Mouse (Mus musculus) hindbrain, embryonic 13.5 days (tissue): ENCODE measurements around the gene Tbc1d4. TPM values are rescaled to one million over a fixed set of nuclear protein-coding genes. Genes with fewer than 3 reads are reported as not detected.

Experiments
- ATAC-seq: fragments of 200-750 bp; cut with Nextera tagmentation; 2 replicates; pipeline ENCODE4 v1.8.0; 2017; ENCODE audit warnings: moderate TSS enrichment; ENCODE audit not compliant: low FRiP score
- H3K27ac ChIP-seq: fragments of 300-500 bp; sonication (generic); 2 replicates; pipeline ENCODE4 v1.5.1; 2015; ENCODE audit warnings: inconsistent platforms, mild to moderate bottlenecking, moderate library complexity
- H3K27me3 ChIP-seq: fragments of 300-500 bp; sonication (generic); 2 replicates; pipeline ENCODE4 v1.6.1; 2015; ENCODE audit warnings: mild to moderate bottlenecking, inconsistent platforms
- H3K36me3 ChIP-seq: fragments of 300-500 bp; sonication (generic); 2 replicates; pipeline ENCODE4 v1.6.1; 2015; ENCODE audit warnings: mild to moderate bottlenecking, inconsistent platforms
- H3K4me1 ChIP-seq: fragments of 300-500 bp; sonication (generic); replicated peaks from 2 replicates; pipeline ENCODE4 v1.6.1; 2015; ENCODE audit warnings: inconsistent platforms
- H3K4me2 ChIP-seq: fragments of 300-500 bp; sonication (generic); 2 replicates; pipeline ENCODE4 v1.6.1; 2015; ENCODE audit warnings: inconsistent platforms, mild to moderate bottlenecking, moderate library complexity
- H3K4me3 ChIP-seq: fragments of 300-500 bp; sonication (generic); 2 replicates; pipeline ENCODE4 v1.5.1; 2015; ENCODE audit warnings: mild to moderate bottlenecking, inconsistent platforms
- H3K9ac ChIP-seq: fragments of 300-500 bp; sonication (generic); 2 replicates; pipeline ENCODE4 v1.6.1; 2015; ENCODE audit warnings: mild to moderate bottlenecking, inconsistent platforms
- H3K9me3 ChIP-seq: fragments of 300-500 bp; sonication (generic); 2 replicates; pipeline ENCODE4 v1.6.1; 2016; ENCODE audit warnings: inconsistent platforms
- WGBS: fragments of 180-500 bp; shearing (Covaris S2); methylation state at CpG from one replicate; pipeline ENCODE4 v1.1.7; 2015; 5-methylcytosine and 5-hydroxymethylcytosine counted together
- polyA plus RNA-seq: library from polyadenylated mRNA; unstranded; fragments of >200 nt; fragmentation: Nextera tagmentation; extraction: Ambion mirVana; gene quantifications from 2 replicates; pipeline ENCODE4 v1.2.1, GENCODE M21; 2015

Tbc1d4 gene
- polyA plus RNA-seq, 1 experiment from 2014 or later: 6.5 TPM

GRCm38 (mm10) chr14:101518259-101518658, 90.7 kb downstream of the Tbc1d4 start:
- 50% methylated on average over 14 of the region's 14 CpGs for WGBS
- no peak overlapping the region for H3K4me3 ChIP-seq
- H3K9ac ChIP-seq: no peak overlapping the region
- no peak for ATAC-seq
- H3K36me3 ChIP-seq: no peaks in the 10 kb centered on the region
- H3K4me2 ChIP-seq: no peak overlapping the region
- no peaks in the 10 kb centered on the region for H3K27me3 ChIP-seq
- no peaks in the 10 kb centered on the region for H3K9me3 ChIP-seq
- peaks cover 11% of the 10 kb centered on the region; the same call in 1 of the 2 replicates for H3K4me1 ChIP-seq
- H3K27ac ChIP-seq: no peak overlapping the region

- no peak for ATAC-seq
- H3K9me3 ChIP-seq: no peaks in the 10 kb centered on the region
- WGBS: 87% methylated on average over 6 of the region's 6 CpGs
- no peaks in the 10 kb centered on the region for H3K36me3 ChIP-seq
- no peak overlapping the region for H3K4me2 ChIP-seq
- peaks cover 11% of the 10 kb centered on the region; the same call in 1 of the 2 replicates for H3K4me1 ChIP-seq
- no peak overlapping the region for H3K27ac ChIP-seq
- no peaks in the 10 kb centered on the region for H3K27me3 ChIP-seq
- no peak overlapping the region for H3K9ac ChIP-seq
- H3K4me3 ChIP-seq: no peak overlapping the region
Measured at GRCm38 (mm10) chr14:101517801-101518200, 91.2 kb downstream of the Tbc1d4 start.

GRCm38 (mm10) chr14:101517341-101517740, 91.7 kb downstream of the Tbc1d4 start:
- Histone ChIP-seq H3K9me3 (no peaks in the 10 kb centered on the region), H3K27me3 (no peaks in the 10 kb centered on the region), H3K27ac (no peak overlapping the region), H3K9ac (no peak overlapping the region), H3K4me1 (peaks cover 11% of the 10 kb centered on the region; the same call in 1 of the 2 replicates), H3K4me3 (no peak overlapping the region), H3K4me2 (no peak overlapping the region), H3K36me3 (no peaks in the 10 kb centered on the region)
- WGBS: 30% methylated on average over 5 of the region's 5 CpGs
- no peak; the same call in 1 of the 2 replicates for ATAC-seq

GRCm38 (mm10) chr14:101516864-101517263, 92.1 kb downstream of the Tbc1d4 start:
- 32% methylated on average over 5 of the region's 5 CpGs for WGBS
- Histone ChIP-seq H3K27ac (no peak overlapping the region), H3K9ac (no peak overlapping the region), H3K27me3 (no peaks in the 10 kb centered on the region), H3K4me2 (no peak overlapping the region), H3K9me3 (no peaks in the 10 kb centered on the region), H3K36me3 (no peaks in the 10 kb centered on the region), H3K4me3 (no peak overlapping the region), H3K4me1 (peaks cover 11% of the 10 kb centered on the region; the same call in 1 of the 2 replicates)
- no peak for ATAC-seq

GRCm38 (mm10) chr14:101516031-101516430, 93.0 kb downstream of the Tbc1d4 start:
- H3K9me3 ChIP-seq: no peaks in the 10 kb centered on the region
- peaks cover 11% of the 10 kb centered on the region; the same call in 1 of the 2 replicates for H3K4me1 ChIP-seq
- H3K9ac ChIP-seq: no peak overlapping the region
- ATAC-seq: no peak
- H3K4me3 ChIP-seq: no peak overlapping the region
- H3K27me3 ChIP-seq: no peaks in the 10 kb centered on the region
- H3K4me2 ChIP-seq: no peak overlapping the region
- H3K36me3 ChIP-seq: no peaks in the 10 kb centered on the region
- 95% methylated on average over 11 of the region's 11 CpGs for WGBS
- H3K27ac ChIP-seq: no peak overlapping the region

- H3K4me1 ChIP-seq: peaks cover 11% of the 10 kb centered on the region; the same call in 1 of the 2 replicates
- no peaks in the 10 kb centered on the region for H3K9me3 ChIP-seq
- no peaks in the 10 kb centered on the region for H3K36me3 ChIP-seq
- H3K4me3 ChIP-seq: no peak overlapping the region
- H3K27ac ChIP-seq: no peak overlapping the region
- no peak overlapping the region for H3K4me2 ChIP-seq
- 74% methylated on average over 4 of the region's 4 CpGs for WGBS
- H3K27me3 ChIP-seq: no peaks in the 10 kb centered on the region
- H3K9ac ChIP-seq: no peak overlapping the region
- no peak for ATAC-seq
Measured at GRCm38 (mm10) chr14:101515271-101515670, 93.7 kb downstream of the Tbc1d4 start.

- H3K27ac ChIP-seq: no peak overlapping the region
- H3K9me3 ChIP-seq: no peaks in the 10 kb centered on the region
- no peak overlapping the region for H3K4me2 ChIP-seq
- H3K9ac ChIP-seq: no peak overlapping the region
- 25% methylated on average over 5 of the region's 5 CpGs for WGBS
- ATAC-seq: peak; percentile 58
- no peak overlapping the region for H3K4me3 ChIP-seq
- no peaks in the 10 kb centered on the region for H3K27me3 ChIP-seq
- H3K4me1 ChIP-seq: peaks cover 11% of the 10 kb centered on the region; the same call in 1 of the 2 replicates
- H3K36me3 ChIP-seq: no peaks in the 10 kb centered on the region
Measured at GRCm38 (mm10) chr14:101514557-101514971, 94.4 kb downstream of the Tbc1d4 start.

- H3K27me3 ChIP-seq: no peaks in the 10 kb centered on the region
- no peak overlapping the region for H3K4me2 ChIP-seq
- no peak overlapping the region for H3K27ac ChIP-seq
- H3K9me3 ChIP-seq: no peaks in the 10 kb centered on the region
- no peak for ATAC-seq
- no peak overlapping the region for H3K4me3 ChIP-seq
- no peak overlapping the region for H3K9ac ChIP-seq
- peaks cover 11% of the 10 kb centered on the region; the same call in 1 of the 2 replicates for H3K4me1 ChIP-seq
- no peaks in the 10 kb centered on the region for H3K36me3 ChIP-seq
- 93% methylated on average over 11 of the region's 11 CpGs for WGBS
Measured at GRCm38 (mm10) chr14:101513163-101513562, 95.8 kb downstream of the Tbc1d4 start.

GRCm38 (mm10) chr14:101511410-101511809, 97.6 kb downstream of the Tbc1d4 start:
- H3K4me1 ChIP-seq: peaks cover 11% of the 10 kb centered on the region; the same call in 1 of the 2 replicates
- no peak overlapping the region for H3K27ac ChIP-seq
- no peak overlapping the region for H3K4me3 ChIP-seq
- H3K4me2 ChIP-seq: no peak overlapping the region
- 81% methylated on average over 8 of the region's 8 CpGs for WGBS
- ATAC-seq: no peak
- H3K27me3 ChIP-seq: no peaks in the 10 kb centered on the region
- H3K36me3 ChIP-seq: no peaks in the 10 kb centered on the region
- no peak overlapping the region for H3K9ac ChIP-seq
- no peaks in the 10 kb centered on the region for H3K9me3 ChIP-seq

- Histone ChIP-seq H3K4me1 (peaks cover 11% of the 10 kb centered on the region; the same call in 1 of the 2 replicates), H3K9me3 (no peaks in the 10 kb centered on the region), H3K4me3 (no peak overlapping the region), H3K27ac (no peak overlapping the region), H3K36me3 (no peaks in the 10 kb centered on the region), H3K27me3 (no peaks in the 10 kb centered on the region), H3K9ac (no peak overlapping the region), H3K4me2 (no peak overlapping the region)
- 78% methylated on average over 13 of the region's 13 CpGs for WGBS
- ATAC-seq: no peak; the same call in 1 of the 2 replicates
Measured at GRCm38 (mm10) chr14:101510540-101511313, 98.3 kb downstream of the Tbc1d4 start.

GRCm38 (mm10) chr14:101509759-101510158, 99.2 kb downstream of the Tbc1d4 start:
- ATAC-seq: no peak
- WGBS: 86% methylated on average over 7 of the region's 7 CpGs
- Histone ChIP-seq H3K4me1 (peaks cover 9% of the 10 kb centered on the region; the same call in 1 of the 2 replicates), H3K9me3 (no peaks in the 10 kb centered on the region), H3K4me3 (no peak overlapping the region), H3K4me2 (no peak overlapping the region), H3K27me3 (no peaks in the 10 kb centered on the region), H3K9ac (no peak overlapping the region), H3K27ac (no peak overlapping the region), H3K36me3 (no peaks in the 10 kb centered on the region)

- 85% methylated on average over 7 of the region's 7 CpGs for WGBS
- no peak overlapping the region for H3K4me3 ChIP-seq
- no peak for ATAC-seq
- no peaks in the 10 kb centered on the region for H3K27me3 ChIP-seq
- H3K36me3 ChIP-seq: no peaks in the 10 kb centered on the region
- H3K9ac ChIP-seq: no peak overlapping the region
- no peaks in the 10 kb centered on the region for H3K9me3 ChIP-seq
- no peak overlapping the region for H3K4me2 ChIP-seq
- H3K27ac ChIP-seq: no peak overlapping the region
- no peaks in the 10 kb centered on the region for H3K4me1 ChIP-seq
Measured at GRCm38 (mm10) chr14:101507956-101508355, 101.0 kb downstream of the Tbc1d4 start.

- H3K4me3 ChIP-seq: no peak overlapping the region
- H3K27me3 ChIP-seq: no peaks in the 10 kb centered on the region
- no peak overlapping the region for H3K27ac ChIP-seq
- no peaks in the 10 kb centered on the region for H3K36me3 ChIP-seq
- H3K4me2 ChIP-seq: no peak overlapping the region
- no peaks in the 10 kb centered on the region for H3K4me1 ChIP-seq
- no peak overlapping the region for H3K9ac ChIP-seq
- no peaks in the 10 kb centered on the region for H3K9me3 ChIP-seq
- 87% methylated on average over 17 of the region's 17 CpGs for WGBS
- ATAC-seq: no peak
Measured at GRCm38 (mm10) chr14:101507146-101507545, 101.8 kb downstream of the Tbc1d4 start.
